Mouse (Mus musculus) forebrain, embryonic 11.5 days (tissue): ENCODE data around the gene Ninl. TPM values are rescaled to one million over a fixed set of nuclear protein-coding genes. Genes with fewer than 3 reads are reported as not detected.
"Not testable (repeated sequence)": the region's sequence is repeated elsewhere in the genome, so short reads cannot be mapped to it uniquely, and the experiment has no call there.

ENCODE experiments used
- ATAC-seq: fragments of 200-750 bp; cut with Nextera tagmentation; replicated peaks from 2 replicates; pipeline ENCODE4 v1.8.0; 2017; ENCODE audit warnings: moderate TSS enrichment; ENCODE audit not compliant: low FRiP score
- DNase-seq: peaks from one replicate; pipeline ENCODE4 v3.0.0-alpha.2; 2017; ENCODE audit warnings: low spot score
- H3K27ac ChIP-seq: fragments of 300-500 bp; sonication (generic); 2 replicates; pipeline ENCODE4 v1.5.1; 2014; ENCODE audit warnings: low read depth, low read length
- H3K27me3 ChIP-seq: fragments of 300-500 bp; sonication (generic); 2 replicates; pipeline ENCODE4 v1.6.1; 2014; ENCODE audit warnings: mild to moderate bottlenecking, low read length, mixed read lengths; ENCODE audit not compliant: control insufficient read depth, insufficient read depth
- H3K36me3 ChIP-seq: fragments of 300-500 bp; sonication (generic); 2 replicates; pipeline ENCODE4 v1.6.1; 2014; ENCODE audit warnings: mild to moderate bottlenecking, low read length, moderate library complexity, mixed read lengths; ENCODE audit not compliant: control insufficient read depth, insufficient read depth
- H3K4me1 ChIP-seq: fragments of 300-500 bp; sonication (generic); replicated peaks from 2 replicates; pipeline ENCODE4 v1.6.1; 2014; ENCODE audit warnings: low read length, mixed read lengths; ENCODE audit not compliant: control insufficient read depth, insufficient read depth
- H3K4me2 ChIP-seq: fragments of 300-500 bp; sonication (generic); 2 replicates; pipeline ENCODE4 v1.6.1; 2014; ENCODE audit warnings: low read depth, mild to moderate bottlenecking, low read length, moderate library complexity, mixed read lengths; ENCODE audit not compliant: severe bottlenecking
- H3K4me3 ChIP-seq: fragments of 300-500 bp; sonication (generic); 2 replicates; pipeline ENCODE4 v1.5.1; 2014; ENCODE audit warnings: low read depth, low read length
- H3K9ac ChIP-seq: fragments of 300-500 bp; sonication (generic); 2 replicates; pipeline ENCODE4 v1.6.1; 2014; ENCODE audit warnings: low read length
- H3K9me3 ChIP-seq: fragments of 300-500 bp; sonication (generic); 2 replicates; pipeline ENCODE4 v1.6.1; 2016; ENCODE audit warnings: low read length, mixed read lengths; ENCODE audit not compliant: control insufficient read depth
- WGBS: fragments of 180-500 bp; shearing (Covaris S2); extraction: QIAGEN DNeasy Blood & Tissue Kit; methylation state at CpG from one replicate; pipeline ENCODE4 v1.1.7; 2014; 5-methylcytosine and 5-hydroxymethylcytosine counted together
- polyA plus RNA-seq: library from polyadenylated mRNA; unstranded; fragments of >200 nt; fragmentation: Nextera tagmentation; extraction: Ambion mirVana; gene quantifications from 2 replicates; pipeline ENCODE4 v1.2.1, GENCODE M21; 2014

Gene Ninl
- polyA plus RNA-seq, 1 experiment from 2014 or later, result 26.7 TPM

GRCm38 (mm10) chr2:150955859-150956258 lies 83.3 kb downstream of the Ninl start:
- 76% methylated on average over 1 of the region's 1 CpGs for WGBS
- no peak for ATAC-seq
- no peak overlapping the region for H3K4me2 ChIP-seq
- no peak overlapping the region for H3K27ac ChIP-seq
- H3K4me1 ChIP-seq, result no peaks in the 10 kb centered on the region
- no peak for DNase-seq
- H3K4me3 ChIP-seq, result no peak overlapping the region
- H3K9me3 ChIP-seq, result no peaks in the 10 kb centered on the region
- H3K27me3 ChIP-seq, result no peaks in the 10 kb centered on the region
- no peak overlapping the region for H3K9ac ChIP-seq
- no peaks in the 10 kb centered on the region; the same call in 1 of the 2 replicates for H3K36me3 ChIP-seq

DNA sequence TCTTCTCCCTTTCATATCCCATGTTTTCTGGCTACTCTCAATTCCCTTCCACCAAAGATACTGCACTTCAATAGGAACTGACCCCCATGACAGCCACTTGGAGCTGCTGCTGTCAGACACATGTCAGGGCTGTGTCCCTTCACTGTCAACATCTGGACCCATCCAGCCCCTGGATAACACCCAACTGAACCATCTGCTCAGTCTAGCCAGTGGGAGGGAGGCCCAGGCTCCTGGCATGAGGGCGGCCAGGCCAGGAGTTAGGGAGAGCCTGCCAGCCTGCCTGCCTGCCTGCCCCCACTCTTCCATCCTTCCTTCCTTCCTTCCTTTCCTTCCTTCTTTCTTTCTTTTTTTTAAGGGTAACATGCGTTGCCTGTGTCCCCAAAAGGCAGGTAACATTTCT lies 88.0 kb downstream of the Ninl start:
- Histone ChIP-seq H3K4me1 (no peaks in the 10 kb centered on the region), H3K4me2 (no peak overlapping the region), H3K36me3 (peaks cover 3% of the 10 kb centered on the region; the same call in 1 of the 2 replicates), H3K9me3 (no peaks in the 10 kb centered on the region), H3K27me3 (no peaks in the 10 kb centered on the region), H3K4me3 (no peak overlapping the region), H3K9ac (no peak overlapping the region), H3K27ac (no peak overlapping the region)
- WGBS, result 81% methylated on average over 2 of the region's 2 CpGs
- DNase-seq, result no peak
- no peak for ATAC-seq

DNA sequence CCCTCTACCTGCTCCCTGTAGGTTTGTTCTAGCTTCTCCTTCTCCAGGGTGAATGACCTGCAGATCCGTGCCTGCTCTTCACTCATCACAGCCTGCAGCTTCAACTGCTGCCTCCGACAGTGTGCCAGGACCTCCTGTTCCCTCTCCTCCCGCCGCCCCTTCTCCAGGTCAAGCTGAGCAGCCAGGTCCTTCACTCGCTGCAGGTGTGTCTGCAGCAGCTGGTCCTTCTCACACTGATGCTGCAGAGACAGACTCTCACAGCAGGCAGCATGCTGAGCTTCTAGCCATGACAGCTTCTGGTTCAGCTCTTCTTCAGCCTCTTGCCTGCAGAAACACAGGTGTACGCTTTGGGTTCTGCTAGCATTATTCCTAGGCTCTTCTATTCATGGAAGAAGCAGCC lies 89.1 kb downstream of the Ninl start:
- H3K4me1 ChIP-seq, result no peaks in the 10 kb centered on the region
- no peak overlapping the region for H3K9ac ChIP-seq
- no peaks in the 10 kb centered on the region for H3K9me3 ChIP-seq
- H3K27ac ChIP-seq, result no peak overlapping the region
- peaks cover 3% of the 10 kb centered on the region; the same call in 1 of the 2 replicates for H3K36me3 ChIP-seq
- 89% methylated on average over 6 of the region's 6 CpGs for WGBS
- no peak for DNase-seq
- no peaks in the 10 kb centered on the region for H3K27me3 ChIP-seq
- ATAC-seq, result no peak
- H3K4me3 ChIP-seq, result no peak overlapping the region
- H3K4me2 ChIP-seq, result no peak overlapping the region

DNA sequence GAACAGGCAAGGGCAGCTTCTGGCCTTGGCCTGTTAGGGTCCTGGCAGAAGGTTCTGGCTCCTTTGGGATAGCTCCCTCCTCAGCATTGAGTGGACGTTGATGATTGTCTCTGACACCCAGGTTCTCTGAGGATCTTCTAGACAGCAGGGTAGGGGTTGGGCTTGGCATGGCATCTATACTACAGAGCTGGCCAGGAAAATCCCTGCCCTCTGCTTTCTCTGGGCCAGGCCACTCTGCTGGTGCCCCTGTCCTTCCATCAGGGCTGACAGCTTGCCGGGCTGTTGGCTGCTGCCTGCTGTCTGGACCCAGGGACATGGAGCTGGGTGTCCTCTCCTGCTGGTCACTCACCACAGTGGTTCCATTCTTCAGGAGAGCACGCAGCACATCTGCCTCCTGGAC lies 89.5 kb downstream of the Ninl start:
- peaks cover 3% of the 10 kb centered on the region; the same call in 1 of the 2 replicates for H3K36me3 ChIP-seq
- ATAC-seq, result no peak
- H3K4me3 ChIP-seq, result no peak overlapping the region
- no peak overlapping the region for H3K9ac ChIP-seq
- H3K27ac ChIP-seq, result no peak overlapping the region
- no peaks in the 10 kb centered on the region for H3K27me3 ChIP-seq
- peak; percentile 34 for DNase-seq
- WGBS, result 95% methylated on average over 3 of the region's 3 CpGs
- no peaks in the 10 kb centered on the region for H3K9me3 ChIP-seq
- no peak overlapping the region for H3K4me2 ChIP-seq
- H3K4me1 ChIP-seq, result no peaks in the 10 kb centered on the region

DNA sequence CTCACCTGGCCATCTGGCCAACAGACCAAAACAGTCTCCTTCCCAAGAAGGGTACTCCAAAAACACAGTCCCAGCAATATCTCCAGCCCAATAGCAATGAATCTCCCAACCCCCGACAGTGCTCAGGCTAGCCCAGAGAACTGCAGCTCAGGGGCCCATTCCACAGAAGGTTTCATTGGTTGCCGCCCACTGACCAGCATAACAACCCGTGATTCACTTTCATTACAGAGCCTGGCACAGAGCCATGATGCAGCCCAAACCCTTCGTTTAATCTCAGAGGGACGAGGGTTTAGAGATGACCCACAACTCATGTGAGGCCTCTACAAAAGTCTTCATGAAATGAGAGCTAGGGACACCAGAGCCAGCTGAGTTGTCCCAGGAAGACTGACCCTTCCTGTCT lies 90.4 kb downstream of the Ninl start:
- 91% methylated on average over 5 of the region's 5 CpGs for WGBS
- no peak for ATAC-seq
- H3K36me3 ChIP-seq, result peaks cover 3% of the 10 kb centered on the region; the same call in 1 of the 2 replicates

GRCm38 (mm10) chr2:150947880-150948611 lies 91.1 kb downstream of the Ninl start:
- 91% methylated on average over 12 of the region's 12 CpGs for WGBS
- H3K9me3 ChIP-seq, H3K36me3 ChIP-seq, H3K27ac ChIP-seq, H3K27me3 ChIP-seq, H3K4me1 ChIP-seq, H3K4me2 ChIP-seq, H3K9ac ChIP-seq, ATAC-seq, H3K4me3 ChIP-seq: not testable (repeated sequence)
- peak; percentile 40 for DNase-seq

More for the DNA sequence above, 90.4 kb downstream of the Ninl start:
- no peak overlapping the region for H3K9ac ChIP-seq
- H3K4me3 ChIP-seq, result no peak overlapping the region
- no peak overlapping the region for H3K4me2 ChIP-seq
- DNase-seq, result no peak
- no peak overlapping the region for H3K27ac ChIP-seq
- no peaks in the 10 kb centered on the region for H3K4me1 ChIP-seq
- H3K9me3 ChIP-seq, result no peaks in the 10 kb centered on the region
- no peaks in the 10 kb centered on the region for H3K27me3 ChIP-seq

GRCm38 (mm10) chr2:150947341-150947740 lies 91.8 kb downstream of the Ninl start:
- DNase-seq, H3K36me3 ChIP-seq: not testable (repeated sequence)
- 94% methylated on average over 5 of the region's 5 CpGs for WGBS

GRCm38 (mm10) chr2:150944017-150944416 lies 95.2 kb downstream of the Ninl start:
- Histone ChIP-seq H3K36me3 (no peaks in the 10 kb centered on the region; the same call in 1 of the 2 replicates), H3K9me3 (no peaks in the 10 kb centered on the region), H3K4me2 (no peak overlapping the region), H3K4me1 (no peaks in the 10 kb centered on the region), H3K27me3 (no peaks in the 10 kb centered on the region), H3K4me3 (no peak overlapping the region), H3K9ac (no peak overlapping the region), H3K27ac (no peak overlapping the region)
- no peak for DNase-seq
- ATAC-seq, result no peak
- 91% methylated on average over 5 of the region's 5 CpGs for WGBS

More at GRCm38 (mm10) chr2:150947341-150947740, 91.8 kb downstream of the Ninl start:
- not testable (repeated sequence) for H3K27ac ChIP-seq, H3K4me1 ChIP-seq, H3K4me3 ChIP-seq, H3K27me3 ChIP-seq, H3K9me3 ChIP-seq, H3K9ac ChIP-seq, H3K4me2 ChIP-seq, ATAC-seq

GRCm38 (mm10) chr2:150934659-150935058 lies 104.5 kb downstream of the Ninl start:
- 90% methylated on average over 4 of the region's 4 CpGs for WGBS
- no peaks in the 10 kb centered on the region for H3K9me3 ChIP-seq
- no peak for ATAC-seq
- H3K27ac ChIP-seq, result no peak overlapping the region
- no peaks in the 10 kb centered on the region for H3K27me3 ChIP-seq
- H3K4me1 ChIP-seq, result no peaks in the 10 kb centered on the region
- peaks cover 2% of the 10 kb centered on the region; the same call in 1 of the 2 replicates for H3K36me3 ChIP-seq
- no peak overlapping the region for H3K4me2 ChIP-seq
- H3K9ac ChIP-seq, result no peak overlapping the region
- DNase-seq, result no peak
- no peak overlapping the region for H3K4me3 ChIP-seq
